Mouse (Mus musculus): ENCODE measurements around the gene Cfap126.
A peak's percentile ranks its signal among the peaks of the same experiment; 100 is the strongest.
"Not testable (repeated sequence)": the region's sequence is repeated elsewhere in the genome, so short reads cannot be mapped to it uniquely, and the experiment has no call there.

The Cfap126 gene

DNA sequence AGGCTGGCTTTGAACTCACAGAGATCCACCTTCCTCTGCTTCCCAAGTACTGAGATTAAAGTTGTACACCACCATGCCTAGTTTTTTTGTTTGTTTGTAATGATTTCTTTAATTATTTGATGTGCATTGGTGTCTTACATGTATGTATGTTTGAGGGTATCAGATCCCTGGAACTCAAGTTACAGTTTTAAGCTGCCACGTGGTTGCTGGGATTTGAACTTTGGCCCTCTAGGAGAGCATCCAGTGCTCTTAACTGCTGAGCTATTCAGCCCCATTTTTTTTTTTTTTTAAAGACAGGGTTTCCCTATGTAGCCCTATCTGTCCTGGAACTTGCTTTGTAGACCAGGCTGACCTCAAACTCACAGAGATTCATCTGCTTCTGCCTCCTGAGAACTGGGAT lies 17.3 kb downstream of the Cfap126 start:
- DNase-seq = no peak

DNA sequence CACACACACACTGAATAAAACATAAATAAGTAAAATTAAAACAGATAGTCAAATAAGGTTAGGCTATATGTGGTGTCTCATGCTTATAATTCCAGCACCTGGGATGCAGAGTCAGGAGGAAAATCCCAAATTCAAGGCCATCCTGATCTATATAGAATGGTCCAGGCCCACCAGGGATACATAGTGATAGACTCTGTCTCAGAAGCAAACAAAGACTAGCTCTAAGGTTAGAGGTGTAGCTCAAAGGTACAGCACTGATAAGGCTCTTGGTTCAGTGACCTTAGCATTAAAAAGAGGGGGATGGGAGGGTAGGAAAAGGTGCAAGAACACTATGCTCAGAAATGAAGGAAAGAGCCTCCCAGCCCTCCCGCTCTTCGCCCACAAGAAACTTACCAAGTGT lies 21.9 kb downstream of the Cfap126 start:
- no peak for DNase-seq

DNA sequence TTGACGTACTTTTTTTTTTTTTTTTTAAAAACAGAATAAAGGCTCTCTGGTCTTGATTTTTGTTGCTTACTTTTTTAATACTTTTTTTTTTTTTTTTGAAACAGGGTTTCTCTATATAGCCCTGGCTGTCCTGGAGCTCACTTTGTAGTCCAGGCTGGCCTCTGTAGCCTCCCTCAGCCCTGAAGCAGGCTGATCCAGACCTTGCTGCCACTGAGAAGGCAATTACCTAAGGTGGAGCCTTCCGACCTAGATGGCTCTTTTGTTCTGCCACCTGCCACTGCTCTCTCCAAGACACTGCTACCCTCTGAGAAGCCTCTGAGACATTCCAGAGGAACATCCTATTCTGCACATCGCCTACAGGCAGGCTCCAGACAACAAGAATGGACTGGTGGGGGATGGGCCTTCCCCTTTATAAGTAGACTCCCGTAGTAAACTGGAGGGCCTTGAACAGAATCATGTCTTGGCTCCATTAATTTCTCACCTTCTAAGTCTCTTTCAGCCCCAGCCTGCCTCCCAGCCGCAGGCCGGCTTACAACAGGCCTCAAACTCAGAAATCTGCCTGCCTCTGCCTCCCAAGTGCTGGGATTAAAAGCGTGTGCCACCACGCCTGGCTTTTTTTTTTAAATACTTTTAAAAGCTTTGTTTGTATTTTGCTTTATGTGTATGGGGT lies 23.9 kb downstream of the Cfap126 start:
- not testable (repeated sequence) for DNase-seq

DNA sequence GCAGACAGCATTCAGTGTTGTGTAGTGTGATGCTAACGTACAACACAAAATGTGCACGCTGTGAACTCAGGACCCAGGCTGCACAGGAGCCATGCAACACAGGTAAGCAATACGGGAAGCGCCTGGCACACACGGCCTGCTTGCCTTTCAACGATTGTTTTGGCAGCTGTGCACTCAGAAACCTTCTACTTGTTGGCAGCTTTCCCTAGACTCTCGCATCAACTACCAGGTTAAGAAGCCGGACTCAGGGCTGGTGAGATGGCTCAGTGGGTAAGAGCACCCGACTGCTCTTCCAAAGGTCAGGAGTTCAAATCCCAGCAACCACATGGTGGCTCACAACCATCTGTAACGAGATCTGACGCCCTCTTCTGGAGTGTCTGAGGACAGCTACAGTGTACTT lies 29.3 kb downstream of the Cfap126 start:
- DNase-seq = peak; percentile 11 to 23

DNA sequence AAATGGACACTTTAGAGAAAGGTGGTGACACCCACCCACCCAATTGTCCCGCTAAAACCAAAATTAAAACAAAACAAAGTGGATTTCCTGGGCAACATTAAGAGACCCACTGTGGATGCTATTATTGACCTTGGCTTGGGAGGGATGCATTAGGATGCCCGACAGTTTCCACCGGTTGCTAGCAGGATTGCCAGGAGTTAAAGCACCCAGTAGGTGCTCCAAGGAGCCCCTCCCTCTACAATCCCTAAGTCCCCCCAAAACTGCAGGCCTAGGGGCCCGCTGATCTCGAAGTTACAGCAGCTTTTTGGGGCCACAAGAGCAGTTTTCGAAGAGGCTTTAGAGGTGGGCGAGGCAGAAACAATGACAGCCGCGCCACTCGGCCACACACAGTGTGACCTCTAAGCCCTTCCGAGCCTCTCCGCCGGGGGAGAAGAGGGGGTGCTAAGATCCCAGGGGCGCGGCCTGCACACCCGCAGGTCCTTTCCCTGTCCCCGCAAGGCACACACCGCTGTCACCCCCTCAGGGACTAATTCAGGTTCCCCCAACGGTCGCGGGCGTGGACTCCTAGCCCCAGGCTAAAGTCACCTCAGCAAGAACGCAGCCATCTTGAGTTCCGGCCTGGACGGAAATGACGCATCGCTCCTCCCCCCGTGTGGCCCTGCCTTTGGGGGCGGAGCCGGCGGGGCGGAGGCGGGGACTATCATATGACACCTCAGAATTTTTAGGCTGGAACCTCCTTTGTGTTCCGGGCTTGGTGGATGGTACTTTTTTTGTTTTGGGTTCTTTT lies 36.4 kb downstream of the Cfap126 start, which contains the start of the genes Sdhc and Mpz:
Gene Sdhc (minus strand): TSS at position 630 of the 787 bp plus-strand sequence.
Gene Mpz (plus strand): TSS at position 738 of the 787 bp plus-strand sequence.
- DNase-seq = peak; percentile 95 to 96

DNA sequence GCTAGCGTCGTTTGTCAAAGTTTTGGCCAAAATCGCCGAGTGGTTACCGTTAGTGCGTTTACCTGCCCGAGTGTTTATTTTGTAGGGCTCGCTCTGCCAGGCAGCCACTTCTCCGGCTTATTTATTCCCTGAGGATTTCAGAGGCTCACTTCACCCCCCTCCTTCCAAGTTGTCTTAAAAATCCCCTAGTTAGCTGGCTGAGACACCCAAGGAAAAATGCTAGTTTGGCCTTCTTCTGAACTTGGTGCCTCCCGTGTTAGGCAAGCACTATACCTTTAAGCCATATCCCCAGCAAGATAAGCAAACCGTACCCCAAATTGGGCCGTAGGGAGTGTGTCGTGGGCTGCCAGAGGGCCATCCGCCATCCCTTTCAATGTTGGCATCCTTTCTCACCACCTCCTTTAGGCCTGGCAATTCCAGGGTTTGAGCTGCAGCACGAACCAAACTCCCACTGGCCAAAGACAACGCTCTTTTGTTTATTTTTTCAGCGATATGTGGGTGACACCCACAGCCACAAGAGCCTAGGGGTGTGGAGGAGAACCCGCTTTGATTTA lies 37.2 kb downstream of the Cfap126 start:
- DNase-seq = peak; percentile 5 to 12

DNA sequence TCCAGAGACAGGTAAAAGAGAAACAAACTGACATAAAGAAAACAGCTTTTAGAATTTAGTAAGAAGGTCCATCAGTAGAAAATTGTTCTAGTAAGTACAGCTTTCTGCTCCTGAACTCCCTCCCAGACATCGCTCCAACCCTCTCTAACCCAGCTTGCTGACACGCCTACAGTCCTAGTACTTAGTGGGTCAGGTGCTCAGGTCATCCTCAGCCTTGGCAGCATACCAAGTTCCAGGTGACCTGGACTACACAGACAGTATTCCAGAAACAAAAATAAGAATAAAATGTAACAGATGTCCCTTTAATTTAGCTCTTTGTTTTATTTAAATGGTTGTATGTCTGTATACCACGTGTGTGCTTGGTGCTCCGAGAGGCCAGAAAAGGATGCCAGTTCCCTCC lies 38.2 kb downstream of the Cfap126 start:
- DNase-seq = peak; percentile 18 to 22

DNA sequence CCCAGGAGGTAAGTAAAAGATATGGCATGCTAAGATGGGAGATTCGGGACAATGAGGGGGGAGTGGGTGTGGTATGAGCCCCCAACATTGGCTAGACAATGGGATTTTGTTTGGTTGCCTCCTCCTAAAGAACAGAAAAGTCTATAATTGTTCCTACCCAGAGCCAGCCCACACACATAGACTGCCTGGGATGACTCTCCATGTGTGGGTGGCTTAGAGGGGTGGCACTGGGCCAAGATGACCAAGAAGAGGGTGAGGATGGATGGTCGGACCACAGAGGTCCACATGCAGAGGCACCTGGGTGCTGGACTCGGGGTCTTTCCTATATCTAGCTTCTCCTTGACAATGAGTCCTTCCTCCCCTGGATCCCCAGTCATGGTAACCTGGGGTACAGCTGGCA lies 42.9 kb downstream of the Cfap126 start:
- DNase-seq = no peak

DNA sequence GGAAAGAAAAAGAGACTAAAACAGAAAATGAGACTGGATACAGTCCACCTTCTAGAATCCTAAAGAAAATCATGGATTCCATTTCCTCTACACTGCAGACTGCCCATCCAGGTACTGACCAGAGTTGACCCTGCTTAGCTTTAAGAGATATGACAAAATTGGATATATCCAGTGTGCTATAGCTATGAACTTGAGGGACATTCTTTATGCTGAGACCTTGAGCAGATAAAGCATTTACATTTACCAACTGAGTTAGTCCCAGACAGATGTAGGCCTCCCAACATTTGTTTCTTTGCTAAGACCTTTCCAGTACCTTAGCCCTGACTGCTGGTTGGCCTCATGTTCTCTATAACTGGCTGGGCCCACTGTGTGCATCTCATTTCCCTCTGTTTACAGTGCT lies 44.2 kb downstream of the Cfap126 start:
- DNase-seq = no peak

DNA sequence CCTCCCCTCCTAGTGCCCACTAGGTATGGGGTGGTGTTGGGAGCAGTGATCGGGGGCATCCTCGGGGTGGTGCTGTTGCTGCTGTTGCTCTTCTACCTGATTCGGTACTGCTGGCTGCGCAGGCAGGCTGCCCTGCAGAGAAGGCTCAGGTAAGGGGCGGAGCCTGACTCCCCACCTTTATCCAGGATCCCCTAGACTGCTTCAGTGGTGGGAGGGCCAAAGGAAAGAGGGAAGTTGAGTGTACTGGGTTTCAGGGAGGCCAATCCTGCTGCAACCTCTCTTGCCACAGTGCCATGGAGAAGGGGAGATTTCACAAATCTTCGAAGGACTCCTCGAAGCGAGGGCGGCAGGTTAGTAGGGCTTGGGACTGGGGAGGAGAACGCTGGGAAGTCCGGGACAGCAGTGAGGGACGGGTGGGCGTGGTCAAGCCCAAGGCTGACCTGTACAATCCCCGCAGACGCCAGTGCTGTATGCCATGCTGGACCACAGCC lies 45.8 kb downstream of the Cfap126 start:
- DNase-seq = peak; percentile 62 to 73

DNA sequence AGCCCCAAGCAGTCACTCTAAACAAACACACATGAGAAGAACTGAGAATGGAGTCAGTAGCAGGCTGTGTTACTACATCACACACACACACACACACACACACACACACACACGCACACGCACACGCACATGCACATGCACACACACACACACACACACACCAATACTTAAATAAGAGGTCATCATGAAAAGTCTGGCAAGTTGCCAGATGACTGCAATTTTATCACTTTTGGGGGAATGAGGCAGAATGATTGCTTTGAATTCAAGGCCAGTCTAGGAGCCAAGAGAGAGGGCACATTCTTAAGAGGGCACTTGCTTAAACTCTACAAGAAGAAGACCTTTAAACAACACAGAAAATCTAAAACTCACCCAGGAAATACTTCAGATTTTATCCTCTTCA lies 48.8 kb downstream of the Cfap126 start:
- no peak for DNase-seq

DNA sequence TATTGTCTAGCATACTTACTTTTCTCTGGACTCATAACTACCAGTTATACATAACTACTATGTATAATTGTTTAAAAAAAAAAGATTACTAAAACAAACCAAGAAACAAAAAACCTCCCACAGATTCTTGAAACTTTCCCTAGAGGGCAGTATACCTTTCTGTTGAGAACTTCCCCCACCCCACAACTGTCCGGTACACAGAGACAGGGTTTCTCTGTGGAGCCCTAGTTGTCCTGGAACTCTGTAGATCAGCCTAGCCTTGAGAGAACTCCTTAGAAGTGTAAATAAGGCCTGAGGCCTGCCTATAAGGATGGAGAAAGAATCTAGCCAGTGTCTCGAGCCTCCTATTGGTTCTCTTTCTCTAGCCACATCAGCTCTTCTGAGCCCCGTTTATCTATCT lies 50.5 kb downstream of the Cfap126 start:
- no peak for DNase-seq

DNA sequence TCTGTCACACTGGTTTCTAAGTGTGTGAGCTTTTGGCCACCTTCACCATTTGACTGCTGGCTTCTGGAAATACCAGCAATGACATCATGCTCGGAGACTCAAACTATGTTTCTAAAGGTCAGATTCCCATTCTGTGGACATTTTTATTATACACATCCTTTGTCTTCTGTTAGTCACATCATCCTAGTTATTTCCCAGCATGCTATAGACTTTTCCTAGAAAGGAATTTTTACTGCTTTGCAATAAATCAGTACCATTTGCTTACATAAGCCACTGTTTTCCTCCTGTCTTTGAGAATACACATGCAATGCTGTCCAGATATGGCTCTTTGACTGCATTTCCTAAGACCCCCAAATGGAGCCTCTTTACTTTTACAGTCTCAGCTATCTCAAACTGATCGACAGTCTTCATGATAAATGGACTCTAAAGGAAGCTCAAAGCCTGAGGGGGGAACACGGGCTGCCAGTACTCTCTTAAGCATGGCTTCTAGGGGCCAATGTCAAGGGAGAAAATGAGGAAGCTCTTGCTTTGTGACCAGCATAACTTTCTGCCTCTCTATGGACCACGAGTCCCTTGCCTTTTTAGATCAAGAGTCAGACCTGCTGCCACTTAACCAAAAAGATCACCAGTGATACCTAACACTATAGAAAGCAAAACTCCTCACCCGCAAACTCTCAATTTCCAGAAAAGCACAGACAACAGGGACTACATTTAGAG lies 52.1 kb downstream of the Cfap126 start:
- DNase-seq = no peak

DNA sequence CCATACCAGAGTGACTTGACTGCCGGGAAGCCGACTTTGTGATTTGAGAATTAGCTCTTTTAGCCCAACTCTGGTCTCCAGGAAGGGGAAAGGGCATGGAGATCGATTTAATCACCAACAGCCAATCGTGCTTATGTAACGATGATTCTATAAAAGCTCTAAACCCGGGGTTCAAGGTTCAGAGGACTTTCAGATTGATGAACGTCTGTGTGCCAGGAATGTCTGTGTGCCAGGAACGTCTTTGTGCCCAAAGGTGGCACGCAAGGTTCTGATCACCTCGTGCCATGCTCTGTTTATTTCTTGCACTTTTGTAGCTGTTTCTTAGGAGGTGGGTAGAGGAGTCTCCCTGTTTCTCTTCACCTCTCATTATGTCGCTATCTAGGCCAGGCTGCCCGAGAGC lies 55.2 kb downstream of the Cfap126 start:
- no peak for DNase-seq

DNA sequence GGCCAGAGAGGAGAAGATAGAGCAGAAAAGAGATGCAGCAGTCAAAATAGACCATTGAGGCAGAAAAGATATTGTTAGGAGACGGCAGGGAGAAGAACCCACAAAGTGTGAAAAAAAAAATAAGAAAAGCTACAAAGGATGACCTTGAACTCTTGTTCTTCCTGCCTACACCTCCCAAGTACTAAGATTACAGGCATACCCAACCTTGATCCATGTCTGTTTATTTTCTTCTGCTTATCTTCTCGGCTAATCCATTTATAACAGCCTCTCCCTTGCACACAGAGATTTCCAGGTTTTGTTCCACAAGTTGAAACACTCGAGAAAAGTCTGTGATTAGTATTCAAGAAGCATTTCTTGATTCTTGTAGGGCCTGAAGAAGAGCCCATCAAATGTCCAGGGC lies 56.2 kb downstream of the Cfap126 start:
- no peak for DNase-seq

DNA sequence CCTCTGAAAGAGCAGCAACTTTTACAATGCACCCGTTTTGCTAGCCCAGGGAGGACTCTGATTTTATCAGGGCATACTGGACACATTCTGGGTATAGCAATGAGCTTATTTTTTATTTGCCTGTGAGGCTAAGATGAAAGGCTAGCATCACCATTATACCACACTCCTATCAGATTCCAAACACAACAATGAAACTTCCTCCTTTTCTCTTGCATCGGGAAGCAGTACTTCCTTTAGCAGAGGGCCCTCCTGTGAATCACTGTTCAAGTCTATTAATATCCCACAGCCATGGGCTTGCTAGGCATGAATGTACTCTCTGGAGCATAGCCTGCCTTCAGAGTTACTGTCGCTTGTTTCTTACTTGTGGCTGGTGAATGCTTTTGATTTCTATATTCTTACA lies 57.4 kb downstream of the Cfap126 start:
- DNase-seq = no peak

DNA sequence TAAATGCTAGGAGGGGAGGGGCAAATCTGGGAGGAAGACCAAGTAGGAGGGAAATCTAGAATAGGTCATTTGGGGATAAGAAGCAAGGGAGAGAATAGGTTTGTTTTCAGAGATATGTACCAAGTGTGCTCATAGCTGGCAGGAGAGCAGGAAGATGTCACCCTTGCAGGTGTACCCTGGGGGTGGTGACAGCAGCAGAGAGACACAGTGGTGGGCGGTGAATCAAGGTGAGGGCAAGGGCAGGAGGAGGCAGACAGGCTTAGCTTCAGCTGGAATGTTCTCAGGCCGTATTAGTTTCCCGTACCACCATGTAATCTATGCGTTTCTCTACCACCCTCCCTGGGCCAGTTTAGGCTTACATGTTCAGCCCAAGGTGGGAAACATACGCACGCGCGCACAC lies 59.1 kb downstream of the Cfap126 start:
- no peak for DNase-seq

Data from lung, adult 18-20 months (tissue).